ENCODE assay signal across 25 mouse cellular contexts in genomic region chr2:120991196-120991595, GRCm38 (mm10). TPM values are rescaled to one million over a fixed set of nuclear protein-coding genes. Genes with fewer than 3 reads are reported as not detected.
A peak's percentile ranks its signal among the peaks of the same experiment; 100 is the strongest.
DNase-seq lines count a peak whose midpoint lies in the region; ATAC-seq lines count a peak whose summit lies in the region.
"Had no signal": no experiment of that assay in that cellular context is flagged by ENCODE, and none has a peak within 500 bp of the region (broad histone marks: within the 10 kb centered on the region; RNA-seq: fewer than 3 reads in every experiment).

No protein-coding gene starts in this region.

- peak; percentile 12 for DNase-seq in embryo, embryonic 10.5 days (ENCODE audit: low spot score)
- DNase-seq in embryo, embryonic 11 days, result no peak
- DNase-seq in ES-CJ7 (ENCODE audit: low read depth, low spot score), result peak; percentile 66
- peak; percentile 53 for DNase-seq in brain, adult 2 months (ENCODE audit: low read depth, low spot score)
- DNase-seq in layer of hippocampus, adult 18-20 months (ENCODE audit: low spot score in 2 of 2), result no peak
- DNase-seq in left cerebral cortex, postnatal 4 days, result no peak
- DNase-seq: adrenal gland, adult 2 months; adrenal gland, postnatal 14 days; B cell, adult 2 months; cerebellum, adult 18-20 months; cerebellum, adult 9-11 months; cerebellum, postnatal 25 days; gastrocnemius, adult 2 months; gastrocnemius, postnatal 14 days; heart, adult 18-20 months; heart, postnatal 14 days; heart, postnatal 4 days had no signal

- intact Hi-C loops in left cerebral cortex, postnatal 4 days (cut with DNase I), result no loop called here

- no peak for ATAC-seq in cerebellum, adult (ENCODE audit: insufficient number of reproducible peaks, low FRiP score, low TSS enrichment)
- ATAC-seq: forebrain, embryonic 13.5 days; forebrain, embryonic 16.5 days; hindbrain, postnatal 0 days; inflammation-experienced regulatory T-cells, adult 6 months; intestine, embryonic 16.5 days had no signal

RNA-seq across cellular contexts. Expression of gene Tmem62, which starts 14.4 kb away (rescaled TPM):
- 10 to 100 TPM; 22.0 to 23.1 TPM for total RNA-seq in layer of hippocampus, adult 18-20 months (2021)
- 10 to 100 TPM; 17.9 to 19.0 TPM for total RNA-seq in left cerebral cortex, postnatal 4 days (2021)

RNA-seq across cellular contexts. Expression of gene Ccndbp1, which starts 17.0 kb away (rescaled TPM):
- total RNA-seq in layer of hippocampus, adult 18-20 months (2021), result 10 to 100 TPM; 57.6 to 64.0 TPM
- 10 to 100 TPM; 55.8 to 59.1 TPM for total RNA-seq in left cerebral cortex, postnatal 4 days (2021)

RNA-seq across cellular contexts. Expression of gene Ubr1, which starts 20.7 kb away (rescaled TPM):
- 10 to 100 TPM; 40.2 to 44.3 TPM for total RNA-seq in layer of hippocampus, adult 18-20 months (2021)
- total RNA-seq in left cerebral cortex, postnatal 4 days (2021), result 10 to 100 TPM; 47.6 to 51.2 TPM

RNA-seq across cellular contexts. Expression of gene Epb42, which starts 45.7 kb away (rescaled TPM):
- not detected for total RNA-seq in layer of hippocampus, adult 18-20 months (2021)
- total RNA-seq in left cerebral cortex, postnatal 4 days (2021), result not detected
- total RNA-seq: CH12.LX; ES-E14; gastrocnemius, adult 2 months; gastrocnemius, postnatal 14 days had no signal

Comparison
In these comparisons a context has a peak if more than half of its experiments do, and no peak if none do; other contexts are left out.
1. DNase-seq: peak in embryo, embryonic 10.5 days (single experiment), ES-CJ7 (single experiment) and brain, adult 2 months (single experiment); none in embryo, embryonic 11 days (single experiment), layer of hippocampus, adult 18-20 months (0 of 2) and left cerebral cortex, postnatal 4 days (single experiment).